Mouse (Mus musculus) brain, embryonic 18.5 days (tissue): ENCODE results near the gene Pcdh9.
A peak's percentile ranks its signal among the peaks of the same experiment; 100 is the strongest.

Experiments
- DNase-seq: peaks from one replicate; pipeline ENCODE4 v3.0.0-alpha.2; 2012; ENCODE audit warnings: low read depth, low spot score

Gene Pcdh9

GRCm38 (mm10) chr14:93182606-93183491, 707.6 kb downstream of the Pcdh9 start:
- peak; percentile 73 for DNase-seq

GRCm38 (mm10) chr14:93169201-93169600, 721.3 kb downstream of the Pcdh9 start:
- DNase-seq: no peak

- no peak for DNase-seq
These were observed 722.1 kb downstream of the Pcdh9 start for GRCm38 (mm10) chr14:93168367-93168766.

GRCm38 (mm10) chr14:93143414-93143813, 747.1 kb downstream of the Pcdh9 start:
- no peak for DNase-seq

- DNase-seq: no peak
These were observed 748.4 kb downstream of the Pcdh9 start for GRCm38 (mm10) chr14:93142076-93142475.

- no peak for DNase-seq
These were observed 763.5 kb downstream of the Pcdh9 start for GRCm38 (mm10) chr14:93126993-93127392.

- no peak for DNase-seq
These were observed 787.7 kb downstream of the Pcdh9 start for GRCm38 (mm10) chr14:93102755-93103154.

- no peak for DNase-seq
These were observed 795.4 kb downstream of the Pcdh9 start for GRCm38 (mm10) chr14:93095081-93095480.

GRCm38 (mm10) chr14:93092806-93093205, 797.7 kb downstream of the Pcdh9 start:
- no peak for DNase-seq

- no peak for DNase-seq
These were observed 804.8 kb downstream of the Pcdh9 start for GRCm38 (mm10) chr14:93085646-93086045.

- no peak for DNase-seq
These were observed 807.3 kb downstream of the Pcdh9 start for GRCm38 (mm10) chr14:93083140-93083539.

- DNase-seq: no peak
These were observed 809.6 kb downstream of the Pcdh9 start for GRCm38 (mm10) chr14:93080910-93081309.

- DNase-seq: no peak
These were observed 814.7 kb downstream of the Pcdh9 start for GRCm38 (mm10) chr14:93075761-93076160.

GRCm38 (mm10) chr14:93072346-93072745, 818.1 kb downstream of the Pcdh9 start:
- DNase-seq: no peak

GRCm38 (mm10) chr14:93070140-93070539, 820.3 kb downstream of the Pcdh9 start:
- no peak for DNase-seq

GRCm38 (mm10) chr14:93067411-93068336, 822.8 kb downstream of the Pcdh9 start:
- DNase-seq: peak; percentile 45

GRCm38 (mm10) chr14:93066732-93067410, 823.6 kb downstream of the Pcdh9 start:
- peak; percentile 26 for DNase-seq

GRCm38 (mm10) chr14:93061824-93062620, 828.5 kb downstream of the Pcdh9 start:
- no peak for DNase-seq

- no peak for DNase-seq
These were observed 831.7 kb downstream of the Pcdh9 start for GRCm38 (mm10) chr14:93058799-93059198.

- DNase-seq: peak; percentile 50
These were observed 834.5 kb downstream of the Pcdh9 start for GRCm38 (mm10) chr14:93055997-93056396.

- no peak for DNase-seq
These were observed 849.9 kb downstream of the Pcdh9 start for GRCm38 (mm10) chr14:93040591-93040990.
